Mouse (Mus musculus): ENCODE data around the gene Wdr43. TPM values are rescaled to one million over a fixed set of nuclear protein-coding genes. Genes with fewer than 3 reads are reported as not detected.
"Not testable (repeated sequence)": the region's sequence is repeated elsewhere in the genome, so short reads cannot be mapped to it uniquely, and the experiment has no call there.

Wdr43 gene
- polyA plus RNA-seq (2012; rRNA removed): 6.6 TPM in 2 replicates

GRCm38 (mm10) chr17:71615638-71616318 lies at the start of gene Wdr43:
Gene Wdr43 (plus strand): TSS chr17:71615895.
- DNase-seq (ENCODE audit: low read depth): no peak

- DNase-seq (ENCODE audit: low read depth): no peak
These were observed 36.5 kb upstream of the Wdr43 start for GRCm38 (mm10) chr17:71579176-71579705.

- no peak for DNase-seq (ENCODE audit: low read depth)
These were observed 17.6 kb upstream of the Wdr43 start for GRCm38 (mm10) chr17:71597881-71598658.

- DNase-seq (ENCODE audit: low read depth): peak; percentile 52
These were observed 16.8 kb upstream of the Wdr43 start for GRCm38 (mm10) chr17:71598659-71599554.

- DNase-seq (ENCODE audit: low read depth): no peak
These were observed 781 bp downstream of the Wdr43 start for GRCm38 (mm10) chr17:71616319-71617032.

GRCm38 (mm10) chr17:71617033-71617362 lies 1.3 kb downstream of the Wdr43 start:
- no peak for DNase-seq (ENCODE audit: low read depth)

GRCm38 (mm10) chr17:71617974-71618373 lies 2.3 kb downstream of the Wdr43 start:
- no peak for DNase-seq (ENCODE audit: low read depth)

- no peak for DNase-seq (ENCODE audit: low read depth)
These were observed 16.1 kb downstream of the Wdr43 start for GRCm38 (mm10) chr17:71631806-71632205.

GRCm38 (mm10) chr17:71633350-71633749 lies 17.7 kb downstream of the Wdr43 start:
- no peak for DNase-seq (ENCODE audit: low read depth)

- no peak for DNase-seq (ENCODE audit: low read depth)
These were observed 21.1 kb downstream of the Wdr43 start for GRCm38 (mm10) chr17:71636786-71637185.

GRCm38 (mm10) chr17:71637750-71638265 lies 22.1 kb downstream of the Wdr43 start:
- DNase-seq (ENCODE audit: low read depth): no peak

GRCm38 (mm10) chr17:71639056-71639455 lies 23.4 kb downstream of the Wdr43 start:
- not testable (repeated sequence) for DNase-seq (ENCODE audit: low read depth)

GRCm38 (mm10) chr17:71640421-71641085 lies 24.9 kb downstream of the Wdr43 start:
- no peak for DNase-seq (ENCODE audit: low read depth)

GRCm38 (mm10) chr17:71642190-71642589 lies 26.5 kb downstream of the Wdr43 start:
- DNase-seq (ENCODE audit: low read depth): no peak

- DNase-seq (ENCODE audit: low read depth): no peak
These were observed 34.3 kb downstream of the Wdr43 start for GRCm38 (mm10) chr17:71650011-71650410.

GRCm38 (mm10) chr17:71652495-71652894 lies 36.8 kb downstream of the Wdr43 start:
- peak; percentile 58 for DNase-seq (ENCODE audit: low read depth)

- no peak for DNase-seq (ENCODE audit: low read depth)
These were observed 37.2 kb downstream of the Wdr43 start for GRCm38 (mm10) chr17:71652934-71653333.

- DNase-seq (ENCODE audit: low read depth): no peak
These were observed 41.8 kb downstream of the Wdr43 start for GRCm38 (mm10) chr17:71657521-71657920.

- DNase-seq (ENCODE audit: low read depth): no peak
These were observed 43.0 kb downstream of the Wdr43 start for GRCm38 (mm10) chr17:71658666-71659065.

- DNase-seq (ENCODE audit: low read depth): no peak
These were observed 44.7 kb downstream of the Wdr43 start for GRCm38 (mm10) chr17:71660390-71660789.

Data from gonadal fat pad, adult 2 months (tissue).